Mouse (Mus musculus) 416B (cell line): Measurements from ENCODE around the gene Gm42517.

Source experiments
- DNase-seq: peaks from one replicate; pipeline ENCODE4 v3.0.0; 2011; ENCODE audit warnings: low read depth

The Gm42517 gene

GRCm38 (mm10) chr5:108349511-108350148, 18.1 kb downstream of the Gm42517 start:
- no peak for DNase-seq

- no peak for DNase-seq
These were observed 19.9 kb downstream of the Gm42517 start for GRCm38 (mm10) chr5:108347843-108348242.

- peak; percentile 93 for DNase-seq
These were observed 22.2 kb downstream of the Gm42517 start for GRCm38 (mm10) chr5:108345313-108346071.

GRCm38 (mm10) chr5:108343680-108344170, 24.0 kb downstream of the Gm42517 start:
- DNase-seq = no peak

GRCm38 (mm10) chr5:108338049-108338448, 29.7 kb downstream of the Gm42517 start:
- no peak for DNase-seq

GRCm38 (mm10) chr5:108337385-108337784, 30.3 kb downstream of the Gm42517 start:
- peak; percentile 39 for DNase-seq

GRCm38 (mm10) chr5:108331051-108331450, 36.7 kb downstream of the Gm42517 start:
- no peak for DNase-seq
